Mouse (Mus musculus) kidney, postnatal 14 days (tissue): ENCODE results near the gene Olfr827.

ENCODE experiments used
- DNase-seq: peaks from one replicate; pipeline ENCODE4 v3.0.0; 2022; ENCODE audit warnings: mixed read lengths

Gene Olfr827

DNA sequence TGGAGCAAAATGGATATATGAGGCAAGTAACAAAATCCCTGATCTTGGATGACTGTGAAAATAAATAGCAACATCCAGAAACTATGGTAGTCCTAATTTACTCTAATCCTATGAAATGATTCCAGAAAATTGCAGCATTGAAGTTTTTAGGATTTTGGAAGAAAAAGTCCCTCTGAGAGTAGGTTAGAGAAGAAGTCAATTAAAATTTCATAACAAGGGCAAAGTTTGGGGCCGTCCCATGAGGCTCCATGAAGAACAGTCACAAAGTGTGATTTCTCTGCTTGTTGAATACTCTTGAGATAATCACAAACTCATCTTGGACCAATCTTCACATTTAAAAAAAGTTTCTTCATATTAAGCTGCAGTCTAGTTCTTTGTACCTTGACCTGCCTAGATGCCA is at the start of gene Olfr827:
TSS of gene Olfr827 (minus strand) at position 101 of the 400 bp plus-strand sequence.
- no peak for DNase-seq

DNA sequence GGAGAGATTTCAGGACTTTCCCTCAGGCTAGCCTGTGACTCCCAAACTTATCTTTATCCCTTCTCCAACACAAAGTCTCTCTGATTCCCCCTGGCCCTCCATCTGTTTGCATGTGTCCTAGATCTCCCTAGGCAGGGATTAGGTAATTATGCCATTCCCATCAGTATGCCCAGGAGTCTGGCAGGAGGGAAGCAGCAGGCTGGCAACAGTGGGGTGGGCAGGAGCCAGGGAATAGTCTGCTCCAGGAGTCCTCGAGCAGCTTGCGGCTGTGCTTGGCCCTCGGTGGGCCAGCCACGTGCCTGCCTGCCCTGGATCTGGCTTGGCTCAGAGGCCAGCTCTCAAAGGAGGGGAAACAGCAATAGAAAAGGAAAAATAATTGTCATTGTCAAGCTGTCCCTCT is 49.0 kb upstream of the Olfr827 start:
- DNase-seq, result no peak

GRCm38 (mm10) chr10:130259483-130259882 is 45.3 kb upstream of the Olfr827 start:
- DNase-seq, result no peak

- no peak for DNase-seq
Observed at GRCm38 (mm10) chr10:130244271-130244670, 30.1 kb upstream of the Olfr827 start.

DNA sequence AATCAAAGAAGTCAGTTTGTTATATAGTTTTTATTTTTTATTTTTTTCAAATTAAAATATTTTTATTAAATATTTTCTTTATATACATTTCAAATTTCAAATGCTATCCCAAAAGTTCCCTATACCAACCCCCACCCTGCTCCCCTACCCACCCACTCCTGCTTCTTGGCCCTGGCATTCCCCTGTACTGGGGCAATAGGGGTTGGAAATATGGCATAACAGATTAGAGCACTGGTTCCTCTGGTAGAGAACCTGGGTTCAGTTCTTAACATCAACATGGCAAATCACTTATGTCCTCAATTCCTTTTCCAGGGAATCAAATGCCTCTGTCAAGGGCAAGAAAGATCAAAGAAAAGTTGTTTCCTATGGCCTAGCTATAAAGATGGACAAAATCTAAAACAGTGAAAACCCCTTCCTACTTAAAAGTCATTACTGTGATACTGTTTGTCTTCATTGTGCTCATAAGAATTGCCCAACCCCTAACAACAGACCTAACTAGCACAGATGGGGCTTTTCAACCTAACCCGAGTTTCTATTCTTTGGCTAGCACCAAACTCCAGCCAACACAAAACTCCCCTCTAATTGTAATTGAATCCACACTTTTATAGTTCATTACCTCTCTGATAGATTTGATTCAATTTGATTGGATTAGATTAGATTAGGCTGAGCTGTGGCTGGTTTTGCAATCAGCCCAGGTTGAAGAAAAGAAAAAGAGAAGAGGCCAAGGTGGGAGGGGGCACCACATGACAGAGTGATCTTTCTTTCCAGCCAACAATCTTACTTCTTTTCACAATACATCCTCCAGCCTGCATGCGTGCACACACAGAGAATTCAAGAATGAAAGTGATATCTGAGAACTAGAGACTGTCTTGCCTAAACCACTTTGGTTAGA is 24.4 kb upstream of the Olfr827 start:
- no peak for DNase-seq

- no peak for DNase-seq
Observed at GRCm38 (mm10) chr10:130234576-130234975, 20.4 kb upstream of the Olfr827 start.

- no peak for DNase-seq
Observed at GRCm38 (mm10) chr10:130232117-130232516, 17.9 kb upstream of the Olfr827 start.

- DNase-seq, result no peak
Observed at GRCm38 (mm10) chr10:130229584-130229983, 15.4 kb upstream of the Olfr827 start.

GRCm38 (mm10) chr10:130228246-130228645 is 14.0 kb upstream of the Olfr827 start:
- DNase-seq, result peak; percentile 20

DNA sequence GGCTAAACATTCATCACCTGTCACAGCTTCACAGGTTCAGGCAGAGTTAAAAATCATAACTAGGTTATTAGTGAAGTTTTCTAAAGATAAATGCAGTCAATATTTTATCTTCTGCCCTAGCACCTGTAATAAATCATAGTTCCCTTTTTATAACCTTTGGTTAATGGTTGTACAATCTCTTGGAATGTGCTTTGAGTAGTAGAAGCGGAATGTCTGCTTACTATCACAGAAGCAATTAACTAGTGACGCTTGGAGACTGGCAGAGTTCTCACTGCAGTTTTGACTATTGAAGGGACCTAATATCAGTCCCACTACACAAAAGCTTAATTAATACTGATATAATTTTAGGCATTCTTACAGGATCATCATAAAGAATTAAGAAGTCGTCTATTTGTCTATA is 10.8 kb upstream of the Olfr827 start:
- no peak for DNase-seq

DNA sequence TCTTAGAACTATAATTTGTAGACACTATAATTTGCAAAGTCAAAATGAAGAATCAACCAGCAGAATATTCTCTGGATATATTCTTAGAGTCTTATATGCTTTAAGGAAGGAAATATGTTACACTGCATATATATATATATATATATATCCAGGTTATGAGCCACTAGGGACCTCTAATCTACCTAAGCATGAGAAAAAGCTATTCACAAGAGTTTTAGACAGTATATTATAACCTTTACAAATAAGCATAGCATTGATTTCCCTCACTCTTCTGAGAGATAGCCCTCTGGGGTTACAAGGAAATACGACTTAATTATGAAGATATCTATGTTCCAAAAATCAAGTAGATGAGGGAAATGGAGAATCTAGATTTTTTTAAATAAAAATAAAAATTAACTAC is 30.1 kb downstream of the Olfr827 start, which contains the start of gene Olfr826:
TSS of gene Olfr826 (minus strand) at position 101 of the 400 bp plus-strand sequence.
- DNase-seq, result no peak

- no peak for DNase-seq
Observed at GRCm38 (mm10) chr10:130166666-130167065, 47.5 kb downstream of the Olfr827 start, which contains the start of gene Olfr825. TSS of gene Olfr825 (minus strand) at chr10:130166766.

DNA sequence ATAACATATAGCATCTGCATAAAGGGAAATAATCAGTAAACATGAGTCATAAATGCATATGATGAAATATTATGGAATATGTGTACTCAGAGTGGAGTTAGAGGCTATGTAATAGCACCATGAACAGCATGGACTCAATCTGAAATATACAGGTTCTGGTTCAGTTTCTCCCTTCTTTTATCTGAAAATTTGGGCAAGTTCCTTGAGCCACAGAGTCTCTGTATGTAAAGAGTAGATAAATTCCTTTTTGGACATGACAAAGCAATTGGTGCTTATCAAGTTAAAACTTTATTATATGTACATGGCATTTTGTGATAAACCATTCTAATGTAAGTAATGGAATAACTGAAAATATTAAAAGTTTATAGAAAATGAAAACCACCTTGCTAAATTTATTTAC is 49.0 kb downstream of the Olfr827 start:
- DNase-seq, result no peak
